Mouse (Mus musculus): ENCODE data around the gene Srgn. TPM values are rescaled to one million over a fixed set of nuclear protein-coding genes. Genes with fewer than 3 reads are reported as not detected.
"Not testable (repeated sequence)": the region's sequence is repeated elsewhere in the genome, so short reads cannot be mapped to it uniquely, and the experiment has no call there.

Gene Srgn
- total RNA-seq, 4 experiments from 2014 or later, result 7.1 to 29.2 (median 16.0) TPM

DNA sequence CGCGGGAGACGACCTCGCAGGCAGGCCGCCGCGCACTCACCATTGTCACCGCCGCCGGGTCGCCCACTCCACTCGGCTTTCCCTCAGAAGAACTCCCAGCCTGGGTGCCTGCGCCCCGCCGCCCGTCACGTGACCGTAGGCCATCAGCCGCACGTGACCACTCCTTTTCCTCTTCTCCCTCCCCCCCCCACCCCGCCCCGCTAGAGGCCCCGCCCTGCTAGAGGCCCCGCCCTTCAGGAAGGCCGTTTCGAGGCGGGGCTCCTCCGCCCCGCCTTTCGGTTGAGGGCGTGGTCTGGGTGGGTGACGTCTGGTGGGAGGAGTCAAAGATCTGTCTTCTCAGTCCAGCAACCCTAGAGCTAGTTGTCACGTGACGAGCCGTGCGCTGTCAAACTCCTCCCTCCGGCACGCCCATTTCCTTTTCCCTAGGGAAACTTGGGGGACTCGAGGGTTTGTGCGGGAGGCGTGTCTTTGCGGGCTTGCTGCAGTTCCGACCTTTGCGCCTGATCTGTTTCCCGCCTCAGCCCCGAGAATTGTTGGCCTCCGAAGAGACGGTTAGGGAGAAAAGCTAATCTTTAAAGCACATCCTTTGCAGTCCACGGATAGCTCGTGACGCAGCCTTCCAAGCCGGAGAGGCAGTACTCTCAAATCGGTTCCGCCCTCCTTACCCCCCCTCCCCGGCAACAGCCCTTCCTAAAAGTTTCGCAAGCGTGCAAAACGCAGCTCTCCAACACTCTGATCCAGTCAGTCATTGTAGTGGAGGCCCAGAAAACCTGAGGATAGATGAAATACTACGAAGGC lies 40.4 kb downstream of the Srgn start, which contains the start of gene Vps26a:
Gene Vps26a (minus strand): TSS at position 188 of the 798 bp plus-strand sequence.
- DNase-seq (ENCODE audit: low spot score in 2 of 2), result peak; percentile 98

DNA sequence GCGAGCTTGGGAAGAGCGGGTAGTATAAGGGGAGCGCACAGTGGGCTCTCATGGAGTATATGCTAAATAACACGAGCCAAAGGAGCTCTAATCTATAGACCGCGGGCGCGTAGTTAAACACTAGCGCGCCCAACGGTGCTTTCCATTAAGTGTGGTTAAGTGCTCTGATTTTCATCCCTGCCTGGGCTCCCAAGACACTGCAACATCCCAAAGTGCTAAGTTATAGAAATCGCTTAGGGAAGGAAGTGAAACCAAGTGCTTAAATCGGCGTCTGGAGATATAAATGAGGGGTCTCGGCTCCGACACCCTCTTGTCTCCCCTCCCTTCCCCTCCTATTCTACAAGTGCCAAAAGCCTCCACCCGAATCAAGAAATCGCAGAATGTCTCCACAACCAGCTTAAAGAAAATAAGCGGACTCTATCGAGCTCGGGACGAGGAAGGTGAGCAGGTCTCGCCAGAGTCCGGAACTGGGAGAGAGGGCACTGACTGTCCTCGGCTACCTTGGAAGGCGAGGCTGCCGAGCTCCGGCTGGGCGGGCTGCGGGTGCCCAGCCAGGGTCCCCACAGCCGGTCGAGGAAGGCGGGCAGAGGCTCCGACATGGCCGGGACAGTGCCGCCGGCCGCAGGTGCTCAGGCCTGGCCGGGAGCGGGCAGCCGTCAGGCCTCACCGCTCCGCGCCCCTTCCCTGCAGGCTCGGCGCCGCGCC lies 41.2 kb downstream of the Srgn start:
- DNase-seq (ENCODE audit: low spot score in 2 of 2), result no peak

DNA sequence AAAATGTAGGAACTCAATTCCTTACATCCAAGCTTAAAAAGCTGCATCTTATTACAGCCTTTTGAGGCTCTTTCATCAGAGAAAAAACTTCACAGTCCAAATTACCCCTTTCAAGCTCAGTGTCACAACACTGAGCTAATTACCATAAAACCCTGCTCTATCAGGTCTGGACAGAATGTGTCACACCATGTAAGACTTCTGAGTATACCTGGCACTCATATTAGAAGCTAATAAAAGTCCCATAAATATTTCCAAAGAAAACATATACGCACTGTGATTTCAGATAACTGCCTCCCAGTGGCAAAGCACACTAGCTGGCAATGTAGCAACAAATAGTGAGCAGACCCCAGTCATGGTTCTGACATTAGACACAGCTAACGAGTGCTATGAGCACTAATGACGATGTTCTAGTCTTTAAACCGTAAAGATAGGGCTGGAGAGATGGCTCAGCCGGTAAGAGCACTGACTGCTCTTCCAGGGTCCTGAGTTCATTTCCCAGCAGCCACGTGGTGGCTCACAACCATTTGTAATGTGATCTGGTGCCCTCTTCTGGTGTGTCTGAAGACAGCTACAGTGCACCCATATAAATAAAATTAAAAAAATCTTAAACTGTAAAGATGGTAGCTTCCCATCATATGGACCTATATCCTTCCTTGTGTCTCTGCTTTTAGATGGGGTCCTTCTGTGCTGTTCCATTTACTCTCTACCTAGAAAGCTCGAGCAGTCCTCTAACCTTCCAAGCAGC lies 46.0 kb downstream of the Srgn start:
- no peak for DNase-seq (ENCODE audit: low spot score in 2 of 2)

DNA sequence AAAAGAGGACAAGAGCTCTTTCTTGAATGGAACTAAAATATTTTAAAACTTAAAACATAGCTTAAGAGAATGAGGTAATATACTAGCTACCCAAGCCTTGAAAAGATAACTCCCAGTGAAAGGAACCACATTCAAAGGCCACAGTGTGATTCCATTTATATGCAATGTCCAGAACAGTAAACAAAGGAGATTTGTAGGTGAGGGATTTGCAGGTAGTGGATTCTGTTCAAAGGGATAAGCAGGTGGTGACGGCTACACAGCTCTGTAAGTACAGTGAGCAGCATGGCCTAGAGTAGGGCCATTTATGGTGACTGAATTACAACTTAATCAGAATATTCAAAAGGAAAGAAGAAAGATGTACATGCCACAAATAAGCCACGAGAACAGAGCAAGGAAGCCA lies 50.3 kb downstream of the Srgn start:
- no peak for DNase-seq (ENCODE audit: low spot score in 2 of 2)

DNA sequence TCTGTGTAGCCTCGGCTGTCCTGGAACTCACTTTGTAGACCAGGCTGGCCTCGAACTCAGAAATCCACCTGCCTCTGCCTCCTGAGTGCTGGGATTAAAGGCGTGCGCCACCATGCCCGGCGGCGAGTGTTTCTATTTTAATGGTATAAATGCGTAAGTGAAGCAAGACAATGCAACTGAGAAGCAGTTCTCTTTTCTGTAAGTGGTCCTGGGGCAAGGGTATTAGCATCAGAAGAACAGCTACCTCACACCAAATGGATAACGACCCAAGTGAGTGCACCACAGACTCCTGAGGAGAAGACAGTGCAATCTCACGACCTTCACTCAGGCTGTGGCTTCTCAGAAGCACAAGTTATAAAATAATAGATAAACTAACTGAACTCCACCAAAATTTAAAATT lies 52.3 kb downstream of the Srgn start:
- DNase-seq (ENCODE audit: low spot score in 2 of 2), result no peak

DNA sequence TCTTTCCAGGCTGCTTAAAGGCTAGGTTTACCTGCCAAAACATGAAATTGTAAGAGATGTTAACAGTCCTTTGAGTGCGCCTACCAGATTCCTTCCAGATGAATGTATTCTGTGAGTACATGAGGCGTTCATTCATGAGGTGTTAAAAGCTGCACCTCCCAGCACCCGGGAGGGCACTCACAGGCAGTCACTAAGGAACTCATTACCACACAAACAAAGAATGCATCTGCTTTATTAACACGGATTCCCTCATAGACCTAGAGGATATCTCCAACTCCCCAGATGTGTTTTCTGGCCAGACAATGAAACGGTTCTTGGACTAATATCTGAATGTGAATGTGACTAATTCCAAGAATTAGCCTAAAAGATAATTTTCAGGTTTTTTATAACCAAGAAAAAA lies 56.1 kb downstream of the Srgn start:
- no peak for DNase-seq (ENCODE audit: low spot score in 2 of 2)

DNA sequence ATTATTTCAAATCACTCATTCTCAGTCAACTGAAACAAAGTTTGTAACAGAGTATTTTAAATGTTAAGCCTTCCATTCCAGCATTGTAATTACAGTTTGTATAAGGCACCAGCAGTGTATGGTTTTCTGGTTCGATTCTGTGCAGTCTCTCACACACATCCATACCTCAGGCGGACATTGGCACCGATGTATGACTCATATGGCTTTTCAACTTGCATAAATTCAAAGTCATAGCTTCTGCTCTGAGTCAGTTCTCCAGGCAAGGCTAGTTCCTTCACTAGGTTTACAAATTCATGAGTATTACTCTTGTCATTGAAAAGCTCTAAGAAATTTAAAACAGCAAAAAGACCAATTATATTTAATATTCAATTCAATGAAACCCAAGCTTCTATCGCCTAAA lies 57.5 kb downstream of the Srgn start:
- no peak for DNase-seq (ENCODE audit: low spot score in 2 of 2)

DNA sequence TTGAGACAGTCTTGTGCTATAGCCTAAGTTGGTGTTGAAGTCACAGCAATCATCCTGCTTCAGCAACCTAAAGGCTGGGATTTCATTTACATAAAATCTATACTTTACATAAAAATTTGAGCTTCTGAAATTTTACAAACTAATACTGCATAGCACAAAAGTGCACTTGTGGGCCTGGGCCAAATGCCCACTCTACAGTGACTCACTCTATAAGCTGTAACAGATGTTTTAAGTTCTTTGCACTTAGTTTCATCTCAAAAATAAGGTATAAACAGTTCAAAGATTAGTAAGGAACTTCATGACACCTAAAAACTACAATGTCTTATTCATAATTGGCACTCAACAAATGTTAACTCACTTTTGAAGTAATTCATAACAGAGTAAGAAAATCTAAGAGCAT lies 65.9 kb downstream of the Srgn start:
- no peak for DNase-seq (ENCODE audit: low spot score in 2 of 2)

DNA sequence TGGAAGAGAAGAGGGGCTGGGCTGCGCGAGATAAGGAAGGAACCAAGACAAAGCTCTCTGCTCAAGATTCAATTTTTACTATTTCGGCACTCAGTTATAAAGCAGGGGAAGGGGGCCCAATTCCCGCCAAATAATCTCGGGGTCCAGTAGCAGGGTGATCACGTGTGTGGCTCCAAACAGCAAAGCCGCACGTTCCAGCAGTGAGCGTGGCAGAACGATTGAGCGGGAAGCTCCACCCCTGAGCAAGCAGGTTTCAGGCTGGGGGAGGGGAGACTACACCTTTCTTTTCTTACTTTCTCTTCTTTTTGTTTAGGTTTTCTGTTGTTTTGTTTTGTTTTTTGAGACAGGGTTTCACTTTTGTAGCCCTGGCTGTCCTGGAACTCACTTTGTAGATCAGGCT lies 75.2 kb downstream of the Srgn start:
- not testable (repeated sequence) for DNase-seq (ENCODE audit: low spot score in 2 of 2)

DNA sequence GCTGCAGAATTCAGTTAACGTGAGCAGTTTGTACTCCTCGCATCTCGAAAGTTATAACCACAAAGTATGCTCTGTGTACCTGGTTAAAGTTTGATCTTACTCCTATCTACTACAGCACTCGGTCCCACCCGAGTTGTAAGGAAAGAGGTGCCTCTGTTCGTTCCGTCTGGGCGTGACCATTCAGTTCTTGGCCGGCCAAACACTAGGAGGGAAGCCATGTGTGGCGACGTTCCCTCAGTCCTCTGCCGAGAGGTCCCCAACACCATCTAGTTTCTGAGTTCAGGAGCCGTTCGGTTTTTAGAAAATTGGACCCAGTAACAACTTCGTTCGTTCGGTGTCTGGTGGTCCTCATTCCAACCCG lies 77.0 kb downstream of the Srgn start:
- DNase-seq (ENCODE audit: low spot score in 2 of 2), result no peak

DNA sequence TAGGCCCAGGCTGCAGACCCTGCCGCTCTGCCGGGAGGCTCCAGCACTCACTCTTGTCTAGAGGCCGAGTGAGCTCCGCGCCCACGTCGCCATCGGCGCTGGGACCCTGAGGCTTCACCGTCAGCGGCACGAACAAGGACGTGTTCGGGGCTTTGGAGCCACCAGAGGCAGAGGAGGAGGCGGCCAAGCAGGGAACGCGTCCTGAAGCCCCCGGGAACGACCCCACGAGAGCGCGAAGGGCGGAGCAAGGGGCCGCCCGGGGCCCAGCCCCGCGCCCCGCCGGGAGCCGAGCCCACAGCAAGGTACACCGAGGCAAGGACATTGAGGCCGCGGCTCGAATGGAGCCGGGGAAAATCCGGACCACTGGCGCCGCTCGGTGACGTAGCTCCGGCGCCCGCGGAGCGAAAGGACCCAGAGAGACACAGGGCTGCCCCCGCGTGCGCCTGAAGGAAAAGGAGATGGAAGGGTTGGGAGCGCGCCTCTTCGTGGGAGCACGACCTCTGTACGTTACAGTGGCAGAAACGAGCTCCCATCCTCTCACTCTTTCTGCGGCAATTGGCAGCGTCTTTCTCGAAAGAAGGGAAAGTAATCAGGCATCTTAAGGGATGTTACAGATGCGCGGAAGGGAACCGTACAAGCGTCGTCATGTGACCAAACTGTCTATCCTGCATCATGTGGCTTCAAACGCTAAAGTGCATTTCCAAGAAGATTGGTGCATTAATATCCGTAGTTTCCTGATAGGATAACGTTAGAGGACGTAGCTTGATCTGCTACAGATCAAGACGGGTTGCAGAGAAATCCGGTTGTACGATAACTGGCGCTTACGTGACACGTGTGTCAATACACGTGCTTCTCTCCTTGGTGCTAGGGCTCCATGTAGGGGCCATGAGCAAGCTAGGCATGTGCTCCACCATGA lies 77.6 kb downstream of the Srgn start, which contains the start of the genes 4930507D05Rik and Supv3l1:
Gene 4930507D05Rik (plus strand): TSS at position 126 of the 916 bp plus-strand sequence.
Gene Supv3l1 (minus strand): TSS at position 375 of the 916 bp plus-strand sequence.
- peak; percentile 87 to 93 for DNase-seq (ENCODE audit: low spot score in 2 of 2)

Other genes with a start within 250 kb of the Srgn start
- 100 to 1,000 TPM; 306 to 330 (median 314) TPM for gene Hk1, start 147.5 kb downstream of the Srgn start, total RNA-seq (2022)
- 1 to 10 TPM; 3.2 to 6.4 (median 5.2) TPM for gene Hkdc1, start 105.0 kb downstream of the Srgn start, total RNA-seq (2022)
- 1 to 10 TPM in 3 of 4 experiments, under 1 TPM in 1; 0.92 to 1.2 (median 1.1) TPM for gene 4930507D05Rik, start 78.0 kb downstream of the Srgn start, total RNA-seq (2022)
- gene Supv3l1, start 77.7 kb downstream of the Srgn start, total RNA-seq (2022), result 10 to 100 TPM; 21.6 to 27.3 (median 26.8) TPM
- gene Vps26a, start 40.6 kb downstream of the Srgn start, total RNA-seq (2022), result 10 to 100 TPM; 45.6 to 52.7 (median 50.1) TPM
- 100 to 1,000 TPM; 187 to 202 (median 195) TPM for gene Kif1bp, start 51.0 kb upstream of the Srgn start, total RNA-seq (2022)
- gene Ddx21, start 74.8 kb upstream of the Srgn start, total RNA-seq (2022), result 10 to 100 TPM; 21.2 to 28.9 (median 23.2) TPM
- gene Ddx50, start 123.8 kb upstream of the Srgn start, total RNA-seq (2022), result 10 to 100 TPM; 79.4 to 94.0 (median 85.6) TPM
- 1 to 10 TPM; 2.4 to 3.7 (median 2.5) TPM for gene Stox1, start 198.7 kb upstream of the Srgn start, total RNA-seq (2022)

Data from layer of hippocampus, adult 8-10 months (tissue).